Comparison of ENCODE assay signal across 22 mouse cellular contexts in genomic region chr2:25560551-25560950, GRCm38 (mm10). TPM values are rescaled to one million over a fixed set of nuclear protein-coding genes. Genes with fewer than 3 reads are reported as not detected.
"Had no signal": no experiment of that assay in that cellular context is flagged by ENCODE, and none has a peak within 500 bp of the region (broad histone marks: within the 10 kb centered on the region; RNA-seq: fewer than 3 reads in every experiment).

No protein-coding gene starts in this region.

- H3K9me3 ChIP-seq: limb, embryonic 12.5 days; limb, embryonic 15.5 days; liver, embryonic 12.5 days; liver, embryonic 15.5 days; lung, embryonic 15.5 days; megakaryocyte, embryonic 14.5 days; midbrain, embryonic 10.5 days; midbrain, embryonic 15.5 days; neural tube, embryonic 13.5 days; stomach, embryonic 15.5 days had no signal

- H3K4me3 ChIP-seq: limb, embryonic 12.5 days; limb, embryonic 15.5 days; liver, embryonic 12.5 days; liver, embryonic 15.5 days; lung, embryonic 15.5 days; megakaryocyte, embryonic 14.5 days; midbrain, embryonic 10.5 days; midbrain, embryonic 15.5 days; neural tube, embryonic 13.5 days; stomach, embryonic 15.5 days had no signal

- ATAC-seq: liver, embryonic 12.5 days; midbrain, embryonic 15.5 days had no signal

- H3K27me3 ChIP-seq: limb, embryonic 12.5 days; limb, embryonic 15.5 days; liver, embryonic 12.5 days; liver, embryonic 15.5 days; lung, embryonic 15.5 days; megakaryocyte, embryonic 14.5 days; midbrain, embryonic 15.5 days; neural tube, embryonic 13.5 days; stomach, embryonic 15.5 days had no signal

- DNase-seq: kidney, adult 9 months; kidney, postnatal 14 days; kidney, postnatal 4 days; left cerebral cortex, postnatal 4 days; lung, adult 18-20 months; lung, postnatal 10 days; lung, postnatal 36 days; retina, postnatal 1 day; right cerebral cortex, postnatal 25 days; spleen, adult 18-20 months; thymus, postnatal 36 days had no signal

- H3K4me2 ChIP-seq: limb, embryonic 12.5 days; limb, embryonic 15.5 days; liver, embryonic 12.5 days; liver, embryonic 15.5 days; lung, embryonic 15.5 days; midbrain, embryonic 15.5 days; neural tube, embryonic 13.5 days; stomach, embryonic 15.5 days had no signal

- H3K9ac ChIP-seq: limb, embryonic 12.5 days; limb, embryonic 15.5 days; liver, embryonic 12.5 days; liver, embryonic 15.5 days; lung, embryonic 15.5 days; midbrain, embryonic 15.5 days; neural tube, embryonic 13.5 days; stomach, embryonic 15.5 days had no signal

- H3K27ac ChIP-seq: limb, embryonic 12.5 days; limb, embryonic 15.5 days; liver, embryonic 12.5 days; liver, embryonic 15.5 days; lung, embryonic 15.5 days; midbrain, embryonic 10.5 days; midbrain, embryonic 15.5 days; neural tube, embryonic 13.5 days; stomach, embryonic 15.5 days had no signal

RNA-seq across cellular contexts. Expression of gene Ajm1, which starts 21.0 kb away (rescaled TPM):
- total RNA-seq: neutrophil, adult 5-6 weeks had no signal
- polyA plus RNA-seq: liver, embryonic 12.5 days; liver, embryonic 15.5 days had no signal
